Mouse (Mus musculus) forebrain, embryonic 11.5 days (tissue): Measurements from ENCODE around the gene Cbln3. TPM values are rescaled to one million over a fixed set of nuclear protein-coding genes. Genes with fewer than 3 reads are reported as not detected.

Experiments
- ATAC-seq: fragments of 200-750 bp; cut with Nextera tagmentation; replicated peaks from 2 replicates; pipeline ENCODE4 v1.8.0; 2017; ENCODE audit warnings: moderate TSS enrichment; ENCODE audit not compliant: low FRiP score
- DNase-seq: peaks from one replicate; pipeline ENCODE4 v3.0.0-alpha.2; 2017; ENCODE audit warnings: low spot score
- H3K27ac ChIP-seq: fragments of 300-500 bp; sonication (generic); 2 replicates; pipeline ENCODE4 v1.5.1; 2014; ENCODE audit warnings: low read depth, low read length
- H3K27me3 ChIP-seq: fragments of 300-500 bp; sonication (generic); 2 replicates; pipeline ENCODE4 v1.6.1; 2014; ENCODE audit warnings: mild to moderate bottlenecking, low read length, mixed read lengths; ENCODE audit not compliant: control insufficient read depth, insufficient read depth
- H3K36me3 ChIP-seq: fragments of 300-500 bp; sonication (generic); 2 replicates; pipeline ENCODE4 v1.6.1; 2014; ENCODE audit warnings: mild to moderate bottlenecking, low read length, moderate library complexity, mixed read lengths; ENCODE audit not compliant: control insufficient read depth, insufficient read depth
- H3K4me1 ChIP-seq: fragments of 300-500 bp; sonication (generic); replicated peaks from 2 replicates; pipeline ENCODE4 v1.6.1; 2014; ENCODE audit warnings: low read length, mixed read lengths; ENCODE audit not compliant: control insufficient read depth, insufficient read depth
- H3K4me2 ChIP-seq: fragments of 300-500 bp; sonication (generic); 2 replicates; pipeline ENCODE4 v1.6.1; 2014; ENCODE audit warnings: low read depth, mild to moderate bottlenecking, low read length, moderate library complexity, mixed read lengths; ENCODE audit not compliant: severe bottlenecking
- H3K4me3 ChIP-seq: fragments of 300-500 bp; sonication (generic); 2 replicates; pipeline ENCODE4 v1.5.1; 2014; ENCODE audit warnings: low read depth, low read length
- H3K9ac ChIP-seq: fragments of 300-500 bp; sonication (generic); 2 replicates; pipeline ENCODE4 v1.6.1; 2014; ENCODE audit warnings: low read length
- H3K9me3 ChIP-seq: fragments of 300-500 bp; sonication (generic); 2 replicates; pipeline ENCODE4 v1.6.1; 2016; ENCODE audit warnings: low read length, mixed read lengths; ENCODE audit not compliant: control insufficient read depth
- WGBS: fragments of 180-500 bp; shearing (Covaris S2); extraction: QIAGEN DNeasy Blood & Tissue Kit; methylation state at CpG from one replicate; pipeline ENCODE4 v1.1.7; 2014; 5-methylcytosine and 5-hydroxymethylcytosine counted together
- polyA plus RNA-seq: library from polyadenylated mRNA; unstranded; fragments of >200 nt; fragmentation: Nextera tagmentation; extraction: Ambion mirVana; gene quantifications from 2 replicates; pipeline ENCODE4 v1.2.1, GENCODE M21; 2014

Cbln3 gene
- 0.37 TPM in 1 of 2 replicates, not detected in the other for polyA plus RNA-seq

GRCm38 (mm10) chr14:55884166-55884565 lies at the start of gene Cbln3:
Gene Cbln3, minus strand, starts transcription at chr14:55884392.
- Histone ChIP-seq H3K36me3 (peaks cover 3% of the 10 kb centered on the region; the same call in 1 of the 2 replicates), H3K4me1 (peaks cover 3% of the 10 kb centered on the region; the same call in 1 of the 2 replicates), H3K9me3 (no peaks in the 10 kb centered on the region), H3K4me2 (peak within 1 kb of the TSS; percentile 66), H3K4me3 (peak within 1 kb of the TSS; percentile 81), H3K9ac (peak within 1 kb of the TSS; percentile 87), H3K27ac (peak within 1 kb of the TSS; percentile 62), H3K27me3 (no peaks in the 10 kb centered on the region)
- 24% methylated on average over 4 of the region's 4 CpGs for WGBS
- DNase-seq: no peak
- ATAC-seq: peak; percentile 18; the same call in 1 of the 2 replicates

GRCm38 (mm10) chr14:55933586-55933985 lies 49.4 kb upstream of the Cbln3 start:
- no peak overlapping the region for H3K4me3 ChIP-seq
- no peak overlapping the region for H3K9ac ChIP-seq
- no peaks in the 10 kb centered on the region for H3K36me3 ChIP-seq
- no peaks in the 10 kb centered on the region for H3K4me1 ChIP-seq
- no peak overlapping the region for H3K4me2 ChIP-seq
- WGBS: 67% methylated on average over 7 of the region's 7 CpGs
- H3K27me3 ChIP-seq: no peaks in the 10 kb centered on the region
- H3K9me3 ChIP-seq: no peaks in the 10 kb centered on the region; the same call in 1 of the 2 replicates
- ATAC-seq (no peak), DNase-seq (no peak)
- no peak overlapping the region for H3K27ac ChIP-seq

GRCm38 (mm10) chr14:55929263-55929997 lies 45.2 kb upstream of the Cbln3 start:
- Histone ChIP-seq H3K4me1 (no peaks in the 10 kb centered on the region), H3K4me3 (no peak overlapping the region), H3K27ac (no peak overlapping the region), H3K27me3 (no peaks in the 10 kb centered on the region), H3K9ac (no peak overlapping the region), H3K9me3 (no peaks in the 10 kb centered on the region; the same call in 1 of the 2 replicates), H3K36me3 (no peaks in the 10 kb centered on the region), H3K4me2 (no peak overlapping the region)
- ATAC-seq (no peak), DNase-seq (no peak)
- WGBS: 80% methylated on average over 12 of the region's 12 CpGs

- no peak overlapping the region for H3K9ac ChIP-seq
- H3K4me1 ChIP-seq: no peaks in the 10 kb centered on the region
- no peak overlapping the region for H3K27ac ChIP-seq
- DNase-seq (no peak), ATAC-seq (no peak)
- no peak overlapping the region for H3K4me2 ChIP-seq
- no peaks in the 10 kb centered on the region for H3K36me3 ChIP-seq
- WGBS: 82% methylated on average over 4 of the region's 4 CpGs
- H3K9me3 ChIP-seq: no peaks in the 10 kb centered on the region; the same call in 1 of the 2 replicates
- H3K27me3 ChIP-seq: no peaks in the 10 kb centered on the region
- H3K4me3 ChIP-seq: no peak overlapping the region
These were observed 42.7 kb upstream of the Cbln3 start for GRCm38 (mm10) chr14:55926847-55927246.

GRCm38 (mm10) chr14:55922475-55923232 lies 38.5 kb upstream of the Cbln3 start:
- no peaks in the 10 kb centered on the region for H3K36me3 ChIP-seq
- 84% methylated on average over 7 of the region's 7 CpGs for WGBS
- no peaks in the 10 kb centered on the region for H3K9me3 ChIP-seq
- ATAC-seq (no peak), DNase-seq (no peak)
- no peak overlapping the region for H3K4me3 ChIP-seq
- no peaks in the 10 kb centered on the region for H3K4me1 ChIP-seq
- H3K4me2 ChIP-seq: no peak overlapping the region
- H3K27ac ChIP-seq: no peak overlapping the region
- H3K9ac ChIP-seq: no peak overlapping the region
- H3K27me3 ChIP-seq: no peaks in the 10 kb centered on the region

GRCm38 (mm10) chr14:55918240-55919082 lies 34.3 kb upstream of the Cbln3 start:
- no peak overlapping the region for H3K4me3 ChIP-seq
- H3K36me3 ChIP-seq: no peaks in the 10 kb centered on the region
- no peak overlapping the region; the same call in 1 of the 2 replicates for H3K4me2 ChIP-seq
- peak; percentile 74 for ATAC-seq
- no peak overlapping the region for H3K27ac ChIP-seq
- H3K9ac ChIP-seq: no peak overlapping the region
- no peaks in the 10 kb centered on the region for H3K9me3 ChIP-seq
- no peaks in the 10 kb centered on the region for H3K27me3 ChIP-seq
- WGBS: 42% methylated on average over 14 of the region's 14 CpGs
- no peaks in the 10 kb centered on the region for H3K4me1 ChIP-seq
- peak; percentile 83 for DNase-seq

- Histone ChIP-seq H3K4me1 (no peaks in the 10 kb centered on the region), H3K9ac (no peak overlapping the region), H3K27ac (no peak overlapping the region), H3K4me2 (no peak overlapping the region), H3K9me3 (no peaks in the 10 kb centered on the region), H3K36me3 (no peaks in the 10 kb centered on the region), H3K4me3 (no peak overlapping the region), H3K27me3 (no peaks in the 10 kb centered on the region)
- no peak for ATAC-seq
- 57% methylated on average over 4 of the region's 4 CpGs for WGBS
- no peak for DNase-seq
These were observed 29.2 kb upstream of the Cbln3 start for GRCm38 (mm10) chr14:55913406-55913805.

GRCm38 (mm10) chr14:55905518-55905917 lies 21.3 kb upstream of the Cbln3 start:
- WGBS: 37% methylated on average over 1 of the region's 1 CpGs

More at GRCm38 (mm10) chr14:55905518-55905917, 21.3 kb upstream of the Cbln3 start:
- ATAC-seq (no peak), DNase-seq (no peak)
- Histone ChIP-seq H3K27ac (no peak overlapping the region), H3K36me3 (no peaks in the 10 kb centered on the region), H3K4me2 (no peak overlapping the region), H3K4me3 (no peak overlapping the region), H3K9ac (no peak overlapping the region), H3K9me3 (no peaks in the 10 kb centered on the region), H3K4me1 (peaks cover 5% of the 10 kb centered on the region; the same call in 1 of the 2 replicates), H3K27me3 (no peaks in the 10 kb centered on the region)
